Mouse (Mus musculus) heart, adult 2 months (tissue): ENCODE data around the gene Megf6.

Experiments
- CTCF ChIP-seq: fragments of 200-600 bp; IDR thresholded peaks from 2 replicates; pipeline ENCODE4 v1.8.1; 2022; ENCODE audit warnings: antibody characterized with exemption, mild to moderate bottlenecking, moderate library complexity
- EP300 ChIP-seq: fragments of 200-500 bp; IDR thresholded peaks from 2 replicates; pipeline ENCODE4 v1.6.1; 2011; ENCODE audit warnings: low read depth, low read length, control low read depth; ENCODE audit not compliant: insufficient read depth
- POLR2A ChIP-seq: fragments of 200-500 bp; IDR thresholded peaks from 2 replicates; pipeline ENCODE4 v1.6.1; 2011; ENCODE audit warnings: mild to moderate bottlenecking, low read depth, low read length, control low read depth; ENCODE audit not compliant: insufficient read depth

GRCm38 (mm10) chr4:154159961-154160537 is 10.5 kb upstream of the Megf6 start:
- TF ChIP-seq POLR2A (no peak), CTCF (no peak), EP300 (0 out of 2 replicates have a peak, but pooled peaks have one; percentile 3)
